Mouse (Mus musculus): ENCODE data around the gene Hsp90ab1. TPM values are rescaled to one million over a fixed set of nuclear protein-coding genes. Genes with fewer than 3 reads are reported as not detected.

Gene Hsp90ab1
- polyA plus RNA-seq, 1 experiment from 2014 or later = 1,922 TPM

- WGBS = under 1% methylated on average over 55 of the region's 57 CpGs
- Histone ChIP-seq H3K4me3 (ENCODE audit: low read length) (peak overlapping the region; percentile 100), H3K4me2 (replicated peaks; ENCODE audit: low read depth, low read length) (peak overlapping the region; percentile 72), H3K27ac (ENCODE audit: low read length) (peak overlapping the region; percentile 98), H3K9ac (replicated peaks; ENCODE audit: low read length) (peak overlapping the region; percentile 100), H3K27me3 (ENCODE audit: insufficient read depth, low read length) (no peaks in the 10 kb centered on the region), H3K4me1 (ENCODE audit: insufficient read depth, low read length) (peaks cover 43% of the 10 kb centered on the region), H3K36me3 (ENCODE audit: insufficient read depth, low read length) (peaks cover 41% of the 10 kb centered on the region), H3K9me3 (ENCODE audit: low read length) (no peaks in the 10 kb centered on the region)
- peak; percentile 62 for ATAC-seq (ENCODE audit: low FRiP score, low TSS enrichment)
These were observed 676 bp downstream of the Hsp90ab1 start for GRCm38 (mm10) chr17:45572103-45573086.

- 85% methylated on average over 4 of the region's 4 CpGs for WGBS
- peaks cover 53% of the 10 kb centered on the region for H3K36me3 ChIP-seq (ENCODE audit: insufficient read depth, low read length)
- no peak for ATAC-seq (ENCODE audit: low FRiP score, low TSS enrichment)
- H3K4me1 ChIP-seq (ENCODE audit: insufficient read depth, low read length) = peaks cover 54% of the 10 kb centered on the region
- H3K27ac ChIP-seq (ENCODE audit: low read length) = no peak overlapping the region
- no peaks in the 10 kb centered on the region for H3K9me3 ChIP-seq (ENCODE audit: low read length)
- no peak overlapping the region for H3K4me2 ChIP-seq (replicated peaks; ENCODE audit: low read depth, low read length)
- no peaks in the 10 kb centered on the region for H3K27me3 ChIP-seq (ENCODE audit: insufficient read depth, low read length)
- no peak overlapping the region for H3K9ac ChIP-seq (replicated peaks; ENCODE audit: low read length)
- no peak overlapping the region for H3K4me3 ChIP-seq (ENCODE audit: low read length)
These were observed 3.1 kb downstream of the Hsp90ab1 start for GRCm38 (mm10) chr17:45569999-45570398.

- Histone ChIP-seq H3K4me1 (ENCODE audit: insufficient read depth, low read length) (peaks cover 50% of the 10 kb centered on the region), H3K4me3 (ENCODE audit: low read length) (no peak overlapping the region), H3K27ac (ENCODE audit: low read length) (no peak overlapping the region), H3K9ac (replicated peaks; ENCODE audit: low read length) (no peak overlapping the region), H3K36me3 (ENCODE audit: insufficient read depth, low read length) (peaks cover 53% of the 10 kb centered on the region), H3K27me3 (ENCODE audit: insufficient read depth, low read length) (no peaks in the 10 kb centered on the region), H3K4me2 (replicated peaks; ENCODE audit: low read depth, low read length) (no peak overlapping the region), H3K9me3 (ENCODE audit: low read length) (no peaks in the 10 kb centered on the region)
- 83% methylated on average over 12 of the region's 12 CpGs for WGBS
- ATAC-seq (ENCODE audit: low FRiP score, low TSS enrichment) = no peak
These were observed 4.1 kb downstream of the Hsp90ab1 start for GRCm38 (mm10) chr17:45568990-45569389.

GRCm38 (mm10) chr17:45567162-45567601, 5.9 kb downstream of the Hsp90ab1 start:
- 26% methylated on average over 4 of the region's 4 CpGs for WGBS
- Histone ChIP-seq H3K4me1 (ENCODE audit: insufficient read depth, low read length) (peaks cover 50% of the 10 kb centered on the region), H3K9me3 (ENCODE audit: low read length) (no peaks in the 10 kb centered on the region), H3K9ac (replicated peaks; ENCODE audit: low read length) (peak overlapping the region; percentile 6; the same call in 1 of the 2 replicates), H3K36me3 (ENCODE audit: insufficient read depth, low read length) (peaks cover 53% of the 10 kb centered on the region), H3K27ac (ENCODE audit: low read length) (peak overlapping the region; percentile 20; the same call in 1 of the 2 replicates), H3K27me3 (ENCODE audit: insufficient read depth, low read length) (no peaks in the 10 kb centered on the region), H3K4me3 (ENCODE audit: low read length) (no peak overlapping the region), H3K4me2 (replicated peaks; ENCODE audit: low read depth, low read length) (no peak overlapping the region)
- ATAC-seq (ENCODE audit: low FRiP score, low TSS enrichment) = no peak

GRCm38 (mm10) chr17:45566360-45567161, 6.5 kb downstream of the Hsp90ab1 start:
- 65% methylated on average over 18 of the region's 18 CpGs for WGBS
- peaks cover 46% of the 10 kb centered on the region for H3K4me1 ChIP-seq (ENCODE audit: insufficient read depth, low read length)

GRCm38 (mm10) chr17:45566031-45566359, 7.1 kb downstream of the Hsp90ab1 start:
- Histone ChIP-seq H3K4me1 (ENCODE audit: insufficient read depth, low read length) (peaks cover 40% of the 10 kb centered on the region), H3K27me3 (ENCODE audit: insufficient read depth, low read length) (no peaks in the 10 kb centered on the region), H3K36me3 (ENCODE audit: insufficient read depth, low read length) (peaks cover 46% of the 10 kb centered on the region), H3K4me2 (replicated peaks; ENCODE audit: low read depth, low read length) (no peak overlapping the region), H3K9me3 (ENCODE audit: low read length) (no peaks in the 10 kb centered on the region), H3K9ac (replicated peaks; ENCODE audit: low read length) (no peak overlapping the region), H3K4me3 (ENCODE audit: low read length) (no peak overlapping the region), H3K27ac (ENCODE audit: low read length) (no peak overlapping the region)
- 72% methylated on average over 1 of the region's 1 CpGs for WGBS
- ATAC-seq (ENCODE audit: low FRiP score, low TSS enrichment) = no peak

More at GRCm38 (mm10) chr17:45566360-45567161, 6.5 kb downstream of the Hsp90ab1 start:
- Histone ChIP-seq H3K9me3 (ENCODE audit: low read length) (no peaks in the 10 kb centered on the region), H3K9ac (replicated peaks; ENCODE audit: low read length) (peak overlapping the region; percentile 7; the same call in 1 of the 2 replicates), H3K4me2 (replicated peaks; ENCODE audit: low read depth, low read length) (no peak overlapping the region), H3K27ac (ENCODE audit: low read length) (peak overlapping the region; percentile 20; the same call in 1 of the 2 replicates), H3K4me3 (ENCODE audit: low read length) (no peak overlapping the region), H3K36me3 (ENCODE audit: insufficient read depth, low read length) (peaks cover 52% of the 10 kb centered on the region), H3K27me3 (ENCODE audit: insufficient read depth, low read length) (no peaks in the 10 kb centered on the region)
- ATAC-seq (ENCODE audit: low FRiP score, low TSS enrichment) = no peak

GRCm38 (mm10) chr17:45565103-45565502, 8.0 kb downstream of the Hsp90ab1 start:
- Histone ChIP-seq H3K36me3 (ENCODE audit: insufficient read depth, low read length) (peaks cover 37% of the 10 kb centered on the region), H3K4me2 (replicated peaks; ENCODE audit: low read depth, low read length) (peak overlapping the region; percentile 94)

GRCm38 (mm10) chr17:45564531-45565084, 8.5 kb downstream of the Hsp90ab1 start:
- Histone ChIP-seq H3K36me3 (ENCODE audit: insufficient read depth, low read length) (peaks cover 32% of the 10 kb centered on the region), H3K4me3 (ENCODE audit: low read length) (peak overlapping the region; percentile 80), H3K27ac (ENCODE audit: low read length) (peak overlapping the region; percentile 87), H3K4me2 (replicated peaks; ENCODE audit: low read depth, low read length) (peak overlapping the region; percentile 94), H3K9me3 (ENCODE audit: low read length) (no peaks in the 10 kb centered on the region), H3K4me1 (ENCODE audit: insufficient read depth, low read length) (peaks cover 27% of the 10 kb centered on the region), H3K27me3 (ENCODE audit: insufficient read depth, low read length) (no peaks in the 10 kb centered on the region), H3K9ac (replicated peaks; ENCODE audit: low read length) (peak overlapping the region; percentile 88)
- 8% methylated on average over 18 of the region's 18 CpGs for WGBS
- ATAC-seq (ENCODE audit: low FRiP score, low TSS enrichment) = no peak

More at GRCm38 (mm10) chr17:45565103-45565502, 8.0 kb downstream of the Hsp90ab1 start:
- Histone ChIP-seq H3K27me3 (ENCODE audit: insufficient read depth, low read length) (no peaks in the 10 kb centered on the region), H3K27ac (ENCODE audit: low read length) (0 out of 2 replicates have a peak overlapping the region, but pooled peaks have one; percentile 6), H3K9ac (replicated peaks; ENCODE audit: low read length) (peak overlapping the region; percentile 88), H3K4me1 (ENCODE audit: insufficient read depth, low read length) (peaks cover 32% of the 10 kb centered on the region), H3K4me3 (ENCODE audit: low read length) (peak overlapping the region; percentile 80), H3K9me3 (ENCODE audit: low read length) (no peaks in the 10 kb centered on the region)
- no peak for ATAC-seq (ENCODE audit: low FRiP score, low TSS enrichment)
- 94% methylated on average over 11 of the region's 11 CpGs for WGBS

Measured in kidney, embryonic 16.5 days (tissue).